Comparison of ENCODE assay signal across 23 mouse cellular contexts in the genomic region with DNA sequence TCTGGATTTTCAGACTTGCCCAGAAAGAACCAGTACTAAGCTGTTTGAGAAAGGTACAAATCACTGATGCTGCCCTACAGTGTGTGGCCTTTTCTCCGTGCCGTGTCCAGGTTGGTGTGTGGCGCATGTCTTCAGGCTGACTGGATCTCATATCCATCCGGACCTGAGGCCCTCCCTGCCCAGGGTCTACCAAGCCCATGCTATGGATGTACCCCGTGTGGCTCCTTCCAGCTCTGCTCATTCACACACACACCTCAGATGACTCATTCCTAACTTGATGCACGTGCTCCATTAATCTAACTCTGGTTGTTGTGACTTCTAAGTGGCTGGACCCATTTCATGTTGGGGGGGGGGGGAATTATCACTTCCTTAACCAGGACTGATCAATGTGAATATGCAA.
DNase-seq lines count a peak whose midpoint lies in the region; TF ChIP-seq lines count a peak whose summit lies in the region.
"Had no signal": no experiment of that assay in that cellular context is flagged by ENCODE, and none has a peak within 500 bp of the region (broad histone marks: within the 10 kb centered on the region; RNA-seq: fewer than 3 reads in every experiment).

No protein-coding gene starts in this region.

- peak overlapping the region; percentile 81 for H3K27ac ChIP-seq in gastrocnemius, adult 2 months
- no peak overlapping the region for H3K27ac ChIP-seq in heart, embryonic 10.5 days
- H3K27ac ChIP-seq: embryonic facial prominence, embryonic 12.5 days; hindbrain, embryonic 12.5 days; intestine, embryonic 15.5 days had no signal

- H3K4me3 ChIP-seq in gastrocnemius, adult 2 months, result no peak overlapping the region
- no peak overlapping the region for H3K4me3 ChIP-seq in heart, embryonic 10.5 days
- H3K4me3 ChIP-seq: embryonic facial prominence, embryonic 12.5 days; embryonic facial prominence, embryonic 15.5 days; hindbrain, embryonic 12.5 days; intestine, embryonic 15.5 days had no signal

- WGBS in heart, embryonic 10.5 days, result 91% methylated on average over 6 of the region's 6 CpGs

- H3K27me3 ChIP-seq in heart, embryonic 10.5 days (ENCODE audit: insufficient read depth, poor library complexity, severe bottlenecking), result no peaks in the 10 kb centered on the region
- H3K27me3 ChIP-seq: CH12.LX; embryonic facial prominence, embryonic 12.5 days; embryonic facial prominence, embryonic 15.5 days; hindbrain, embryonic 12.5 days; intestine, embryonic 15.5 days; Patski had no signal

- intact Hi-C loops in gastrocnemius, adult 2 months (cut with DNase I), result no loop called here
- intact Hi-C loops in heart, postnatal 36 days (cut with DNase I), result no loop called here
- intact Hi-C loops in left cerebral cortex, postnatal 36 days (cut with DNase I), result no loop called here
- intact Hi-C loops in left cerebral cortex, postnatal 4 days (cut with DNase I), result no loop called here

- TF ChIP-seq CTCF in gastrocnemius, adult 2 months (IDR thresholded peaks at IDR 0.05), result no peak

- H3K9me3 ChIP-seq in heart, embryonic 10.5 days, result no peaks in the 10 kb centered on the region
- H3K9me3 ChIP-seq: embryonic facial prominence, embryonic 12.5 days; embryonic facial prominence, embryonic 15.5 days; G1E; hindbrain, embryonic 12.5 days; intestine, embryonic 15.5 days had no signal

- no peak for DNase-seq in gastrocnemius, adult 2 months
- no peak for DNase-seq in gastrocnemius, adult 18-20 months (ENCODE audit: low spot score)
- DNase-seq in heart, embryonic 10.5 days (ENCODE audit: low spot score), result peak; percentile 62
- DNase-seq in heart, postnatal 36 days, result no peak
- peak; percentile 3 to 5 for DNase-seq in left cerebral cortex, postnatal 36 days (ENCODE audit: low spot score in 2 of 2)
- no peak for DNase-seq in left cerebral cortex, postnatal 4 days
- DNase-seq: adrenal gland, postnatal 10 days; adrenal gland, postnatal 36 days; cerebellum, adult 11 months; cerebellum, adult 2 months; cerebellum, adult 9-11 months; forebrain, postnatal 0 days; gastrocnemius, postnatal 10 days; gastrocnemius, postnatal 36 days; heart, postnatal 4 days; kidney, adult 11 months had no signal

- no peaks in the 10 kb centered on the region for H3K4me1 ChIP-seq in heart, embryonic 10.5 days
- H3K4me1 ChIP-seq: embryonic facial prominence, embryonic 12.5 days; hindbrain, embryonic 12.5 days had no signal

- H3K36me3 ChIP-seq in heart, embryonic 10.5 days, result no peaks in the 10 kb centered on the region
- H3K36me3 ChIP-seq: embryonic facial prominence, embryonic 12.5 days; embryonic facial prominence, embryonic 15.5 days; G1E; hindbrain, embryonic 12.5 days; intestine, embryonic 15.5 days had no signal

Comparison
In these comparisons a context has a peak if more than half of its experiments do, and no peak if none do; other contexts are left out.
1. DNase-seq: peak in heart, embryonic 10.5 days (single experiment) and left cerebral cortex, postnatal 36 days (2 of 2); none in gastrocnemius, adult 2 months (single experiment), gastrocnemius, adult 18-20 months (single experiment), heart, postnatal 36 days (0 of 2) and left cerebral cortex, postnatal 4 days (single experiment).